Mouse (Mus musculus) megakaryocyte, adult 5-6 weeks (primary cell): Measurements from ENCODE around the gene Pear1. TPM values are rescaled to one million over a fixed set of nuclear protein-coding genes. Genes with fewer than 3 reads are reported as not detected.

Experiments used
- ATAC-seq: 2 replicates; pipeline ENCODE4 v1.8.0; 2016; ENCODE audit warnings: mild to moderate bottlenecking, inconsistent platforms; ENCODE audit not compliant: poor library complexity, severe bottlenecking
- total RNA-seq, 2 experiments: library from RNA; stranded (forward) in 1 of 2; stranded (reverse) in 1 of 2; fragments of 153-499, 151-499 nt in 1 of 2; fragments of 221-1000, 200-1000 nt in 1 of 2; gene quantifications; 2 replicates each; pipeline versions ENCODE4 v1.2.3 to v1.2.4; 2015 to 2017

The Pear1 gene
- total RNA-seq, 2 experiments from 2014 or later: 0.77 to 1.9 TPM

GRCm38 (mm10) chr3:87766284-87766667 is 57.8 kb downstream of the Pear1 start:
- ATAC-seq: no peak

DNA sequence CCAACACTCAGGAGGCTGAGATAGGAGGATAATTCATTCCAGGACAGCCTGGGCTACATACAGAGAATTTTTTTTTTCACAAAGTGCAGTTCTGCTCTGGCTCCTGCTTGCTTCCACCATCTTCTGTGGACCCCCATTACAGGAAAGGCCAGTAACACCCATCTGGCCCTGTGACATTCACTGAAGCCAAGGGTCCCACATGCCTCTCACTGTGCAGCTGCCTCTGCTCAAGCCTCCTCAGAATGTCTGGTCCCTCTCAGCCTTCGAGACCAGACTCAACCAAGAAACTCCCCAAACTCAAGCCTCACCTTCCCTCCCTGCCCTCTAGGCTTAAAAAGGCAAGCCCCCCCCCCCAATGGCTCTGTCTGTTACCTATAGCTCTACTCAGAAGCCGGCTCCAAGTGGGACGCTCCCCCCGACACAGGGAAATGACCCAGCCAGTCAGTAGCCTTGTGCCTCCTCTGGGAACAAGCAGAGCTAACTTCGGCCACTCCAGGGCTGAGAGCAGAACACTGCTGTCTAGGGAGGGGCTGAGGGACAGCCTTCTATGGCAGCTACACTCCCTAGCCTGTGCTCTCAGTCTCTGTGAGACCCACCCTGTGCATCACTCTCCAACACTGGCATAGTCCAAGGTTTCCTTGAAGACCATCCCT is 58.3 kb downstream of the Pear1 start:
- no peak for ATAC-seq

DNA sequence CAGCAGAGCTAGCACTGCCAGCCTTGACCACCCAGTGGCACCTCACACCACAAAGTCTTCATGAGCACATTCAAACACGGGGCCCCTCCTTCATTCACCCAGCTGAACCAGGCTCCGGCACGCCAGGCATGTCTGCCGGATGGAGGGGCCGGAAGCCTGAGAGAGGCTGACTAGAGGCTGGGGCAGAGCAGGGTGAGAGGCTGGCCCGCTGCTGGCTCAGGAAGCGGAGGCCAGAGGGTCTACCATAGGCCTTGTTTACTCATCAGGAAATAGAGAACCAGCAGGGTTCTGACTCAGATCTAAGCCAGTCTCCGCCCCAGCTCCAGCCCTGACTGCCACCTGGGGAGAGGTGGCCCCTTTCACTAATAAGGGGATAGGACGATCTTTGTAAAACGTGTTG is 59.0 kb downstream of the Pear1 start:
- peak; percentile 70 for ATAC-seq

- ATAC-seq: no peak
Observed at GRCm38 (mm10) chr3:87764506-87764905, 59.6 kb downstream of the Pear1 start.

GRCm38 (mm10) chr3:87763683-87764289 is 60.3 kb downstream of the Pear1 start:
- ATAC-seq: no peak

DNA sequence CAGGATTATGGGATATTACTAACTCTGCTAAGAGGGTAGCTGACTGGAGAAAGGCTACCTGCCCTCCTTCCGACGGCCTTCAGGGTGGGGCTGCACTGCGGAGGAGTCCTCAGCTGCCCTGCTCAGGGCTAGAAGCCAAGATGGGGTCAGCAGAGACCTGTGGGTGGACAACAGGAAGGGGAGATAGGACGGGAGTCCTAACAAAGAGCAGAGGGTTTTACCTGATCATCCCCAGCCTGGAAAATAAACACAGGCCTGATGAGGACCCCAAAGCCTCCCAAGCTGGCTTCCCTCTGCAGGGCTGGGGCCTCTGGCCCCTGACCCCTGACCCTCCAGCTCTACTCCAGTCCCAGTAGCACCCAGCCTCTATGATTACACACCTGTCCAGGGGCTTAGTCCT is 60.9 kb downstream of the Pear1 start:
- no peak for ATAC-seq

- ATAC-seq: no peak
Observed at GRCm38 (mm10) chr3:87761408-87762375, 62.4 kb downstream of the Pear1 start.

- no peak for ATAC-seq
Observed at GRCm38 (mm10) chr3:87758641-87759040, 65.5 kb downstream of the Pear1 start.

DNA sequence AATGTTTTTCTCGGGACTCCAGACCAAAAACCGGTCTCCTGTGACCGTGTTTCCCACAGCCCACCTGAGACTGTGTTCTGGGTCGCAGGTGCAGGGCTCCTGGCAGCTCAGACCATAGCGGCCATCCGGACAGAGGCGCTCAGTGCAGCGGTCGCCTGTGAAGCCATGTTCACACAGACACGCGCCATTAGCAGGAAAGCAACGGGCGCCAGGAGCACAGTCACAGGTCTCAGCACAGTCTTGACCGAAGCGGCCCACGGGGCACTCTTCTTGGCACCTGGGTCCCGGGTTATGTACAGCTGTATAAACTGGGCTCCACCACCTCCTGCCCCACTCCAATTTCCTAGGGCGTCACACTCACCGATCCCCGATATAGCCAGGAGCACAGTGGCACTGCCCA is 67.6 kb downstream of the Pear1 start:
- no peak for ATAC-seq

GRCm38 (mm10) chr3:87755964-87756363 is 68.1 kb downstream of the Pear1 start:
- ATAC-seq: peak; percentile 90

GRCm38 (mm10) chr3:87753829-87754228 is 70.3 kb downstream of the Pear1 start:
- no peak for ATAC-seq

DNA sequence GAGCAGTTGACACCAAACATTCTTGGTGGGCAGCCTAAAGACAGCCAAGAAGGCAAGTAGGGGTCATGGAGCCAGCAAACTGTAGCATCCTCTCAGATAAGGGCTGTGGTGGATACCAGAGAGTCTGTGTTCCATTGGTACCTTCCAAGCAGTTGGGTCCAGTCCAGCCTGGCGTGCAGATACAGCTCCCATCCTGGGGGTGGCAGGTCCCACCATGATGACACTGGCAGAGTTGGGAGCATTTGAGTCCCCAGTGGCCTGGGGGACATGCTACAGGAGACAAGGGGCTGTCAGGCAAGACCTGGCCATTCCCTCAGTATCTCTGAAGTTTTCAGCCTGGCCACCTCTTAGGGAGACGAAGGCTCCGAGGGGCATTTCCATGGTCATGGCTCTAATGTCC is 71.5 kb downstream of the Pear1 start:
- no peak for ATAC-seq

GRCm38 (mm10) chr3:87749977-87750376 is 74.1 kb downstream of the Pear1 start:
- no peak for ATAC-seq

GRCm38 (mm10) chr3:87749036-87749435 is 75.1 kb downstream of the Pear1 start:
- ATAC-seq: peak; percentile 75

GRCm38 (mm10) chr3:87748431-87748830 is 75.7 kb downstream of the Pear1 start, which contains the start of gene Lrrc71:
TSS of gene Lrrc71 (minus strand) at chr3:87748625.
- no peak for ATAC-seq

GRCm38 (mm10) chr3:87745036-87745659 is 79.0 kb downstream of the Pear1 start:
- ATAC-seq: no peak

- ATAC-seq: peak; percentile 39
Observed at GRCm38 (mm10) chr3:87743927-87744326, 80.2 kb downstream of the Pear1 start.

- ATAC-seq: peak; percentile 73
Observed at GRCm38 (mm10) chr3:87742735-87743134, 81.4 kb downstream of the Pear1 start.

DNA sequence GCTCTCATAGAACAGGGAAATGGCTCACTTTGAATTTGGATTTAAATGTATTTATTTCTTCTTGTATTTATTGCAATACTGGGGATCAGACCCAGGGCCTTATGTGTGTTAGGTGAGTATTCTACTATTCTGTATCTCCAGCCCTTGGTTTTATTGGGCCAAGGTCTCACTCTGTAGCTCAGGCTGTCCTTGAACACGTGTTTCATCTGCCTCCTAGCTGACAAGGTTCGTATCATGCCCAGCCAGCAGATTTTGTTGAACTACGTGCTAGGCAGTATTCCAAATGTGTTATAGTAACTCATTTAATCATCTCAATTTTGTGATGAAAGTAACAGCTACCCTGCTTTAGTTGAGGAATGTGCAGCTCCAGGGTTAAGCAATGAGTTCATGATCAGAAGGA is 82.1 kb downstream of the Pear1 start:
- no peak for ATAC-seq

DNA sequence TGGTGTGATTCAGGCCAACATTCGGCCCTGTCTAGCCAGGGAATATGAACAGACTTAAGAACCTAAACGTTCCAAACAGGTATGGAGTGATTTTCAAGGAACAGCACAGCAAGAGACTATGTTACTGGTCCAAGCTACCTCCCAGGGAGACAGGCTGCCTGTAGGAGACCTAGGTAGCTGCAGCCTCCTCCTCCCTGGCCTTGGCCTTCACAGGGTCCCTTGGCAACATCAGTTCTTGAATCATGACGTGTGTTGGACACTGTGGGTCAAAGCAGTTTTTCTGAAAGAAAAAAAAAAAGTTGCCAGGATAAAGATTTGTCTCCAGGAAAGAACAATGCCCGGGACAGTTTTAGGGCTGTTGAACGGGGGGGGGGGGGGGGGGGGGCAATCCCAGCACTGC is 85.2 kb downstream of the Pear1 start:
- no peak for ATAC-seq

DNA sequence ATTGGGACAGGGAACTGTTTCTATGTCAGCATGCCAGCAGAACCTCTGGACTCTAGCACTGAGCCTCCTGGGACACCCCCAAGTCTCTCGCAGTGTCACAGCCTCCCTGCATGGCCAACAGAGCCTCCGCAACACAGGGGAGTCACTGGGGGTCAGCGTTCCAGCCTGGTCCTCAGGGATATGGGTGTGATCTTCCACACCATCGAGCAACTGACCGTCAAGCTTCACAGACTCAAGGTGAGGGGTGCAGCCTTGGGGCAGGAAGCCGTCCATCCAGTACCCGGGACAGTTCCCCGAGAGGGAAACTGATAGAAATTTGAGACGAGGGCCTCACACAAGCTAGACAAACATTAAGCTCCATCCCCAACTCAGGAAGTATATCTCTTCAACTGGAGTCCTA is 88.8 kb downstream of the Pear1 start:
- no peak for ATAC-seq
